8 mouse cellular contexts compared by ENCODE assay signal in the genomic region with DNA sequence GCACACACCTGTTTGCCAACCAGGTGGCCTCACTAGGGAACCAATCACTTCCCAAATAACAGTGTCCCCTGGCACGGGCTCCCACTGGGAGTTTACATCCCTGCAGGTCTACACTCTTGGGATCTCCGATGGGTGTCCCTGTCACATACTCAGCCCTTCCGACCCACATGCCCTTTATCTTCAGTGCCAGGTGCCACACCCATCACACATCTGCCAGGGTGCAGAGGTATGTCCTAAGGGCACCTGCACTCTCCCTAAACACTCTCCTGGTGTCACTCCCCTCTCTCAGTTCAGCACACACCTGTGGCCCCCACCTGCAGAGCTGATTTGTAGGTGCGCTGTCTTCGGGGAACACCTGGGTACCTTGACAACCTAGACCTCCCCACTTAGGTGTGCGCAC. TPM values are rescaled to one million over a fixed set of nuclear protein-coding genes. Genes with fewer than 3 reads are reported as not detected.
DNase-seq lines count a peak whose midpoint lies in the region; ATAC-seq and TF ChIP-seq lines count a peak whose summit lies in the region.

No protein-coding gene starts in this region.

- H3K9ac ChIP-seq in hindbrain, embryonic 14.5 days, result peak overlapping the region; percentile 54
- no peak overlapping the region; the same call in 1 of the 2 replicates for H3K9ac ChIP-seq in midbrain, embryonic 15.5 days

- H3K27ac ChIP-seq in kidney, adult 2 months (ENCODE audit: insufficient read depth, low read depth, low read length), result peak overlapping the region; percentile 32
- peak overlapping the region; percentile 82 for H3K27ac ChIP-seq in cortical plate, adult 2 months (ENCODE audit: insufficient read depth, low read length)
- no peak overlapping the region for H3K27ac ChIP-seq in hindbrain, embryonic 14.5 days
- H3K27ac ChIP-seq in midbrain, embryonic 15.5 days, result no peak overlapping the region

- H3K36me3 ChIP-seq in kidney, adult 2 months (ENCODE audit: control insufficient read depth, insufficient read depth, low read length), result no peaks in the 10 kb centered on the region
- H3K36me3 ChIP-seq in hindbrain, embryonic 14.5 days (replicated peaks; ENCODE audit: control insufficient read depth, insufficient read depth), result no peaks in the 10 kb centered on the region
- no peaks in the 10 kb centered on the region for H3K36me3 ChIP-seq in midbrain, embryonic 15.5 days (replicated peaks)

- 47% methylated on average over 6 of the region's 6 CpGs for WGBS in kidney, adult 2 months
- 48% methylated on average over 6 of the region's 6 CpGs for WGBS in hindbrain, embryonic 14.5 days
- WGBS in midbrain, embryonic 15.5 days, result 45% methylated on average over 6 of the region's 6 CpGs

- H3K4me2 ChIP-seq in hindbrain, embryonic 14.5 days (replicated peaks), result peak overlapping the region; percentile 84
- H3K4me2 ChIP-seq in midbrain, embryonic 15.5 days, result peak overlapping the region; percentile 88

- no peaks in the 10 kb centered on the region for H3K9me3 ChIP-seq in hindbrain, embryonic 14.5 days (ENCODE audit: control insufficient read depth, low read length)
- no peaks in the 10 kb centered on the region for H3K9me3 ChIP-seq in midbrain, embryonic 15.5 days

- H3K4me3 ChIP-seq in kidney, adult 2 months (ENCODE audit: insufficient read depth, low read depth, low read length), result peak overlapping the region; percentile 64
- peak overlapping the region; percentile 81 for H3K4me3 ChIP-seq in cortical plate, adult 2 months (ENCODE audit: insufficient read depth, low read length)
- peak overlapping the region; percentile 47 for H3K4me3 ChIP-seq in hindbrain, embryonic 14.5 days (replicated peaks; ENCODE audit: low read length)
- H3K4me3 ChIP-seq in midbrain, embryonic 15.5 days, result peak overlapping the region; percentile 51

- H3K27me3 ChIP-seq in kidney, adult 2 months (replicated peaks; ENCODE audit: control insufficient read depth, insufficient read depth, low read length), result no peaks in the 10 kb centered on the region
- H3K27me3 ChIP-seq in hindbrain, embryonic 14.5 days (ENCODE audit: control insufficient read depth, insufficient read depth, low read length), result peaks cover 38% of the 10 kb centered on the region
- peaks cover 47% of the 10 kb centered on the region for H3K27me3 ChIP-seq in midbrain, embryonic 15.5 days (replicated peaks)

- no peak for DNase-seq in kidney, adult 2 months
- no peak for DNase-seq in kidney, postnatal 25 days
- no peak for DNase-seq in hindbrain, embryonic 14.5 days (ENCODE audit: low spot score)
- DNase-seq in urinary bladder, postnatal 4 days (ENCODE audit: low spot score in 2 of 2), result no peak
- no peak for DNase-seq in kidney, postnatal 36 days

- ATAC-seq in hindbrain, embryonic 14.5 days (ENCODE audit: low FRiP score), result no peak
- no peak for ATAC-seq in midbrain, embryonic 15.5 days (replicated peaks)
- no peak for ATAC-seq in frontal cortex, adult (ENCODE audit: low TSS enrichment)

- TF ChIP-seq POLR2A in kidney, adult 2 months (IDR thresholded peaks at IDR 0.05; ENCODE audit: low read depth, low read length), result no peak
- TF ChIP-seq POLR2A in cortical plate, adult 2 months (IDR thresholded peaks at IDR 0.05; ENCODE audit: extremely low read depth, insufficient read depth, low read length), result no peak

- no peak for TF ChIP-seq CTCF in kidney, adult 2 months (conservative IDR thresholded peaks at IDR 0.05; ENCODE audit: insufficient read depth, insufficient read length, low read depth, low read length)
- no peak for TF ChIP-seq CTCF in cortical plate, adult 2 months (IDR thresholded peaks at IDR 0.05; ENCODE audit: extremely low read depth, insufficient read depth, low read length)

- peaks cover 4% of the 10 kb centered on the region; the same call in 1 of the 2 replicates for H3K4me1 ChIP-seq in kidney, adult 2 months (ENCODE audit: control insufficient read depth, insufficient read depth, low read length)
- peaks cover 9% of the 10 kb centered on the region for H3K4me1 ChIP-seq in cortical plate, adult 2 months (ENCODE audit: control insufficient read depth, insufficient read depth, low read length)
- H3K4me1 ChIP-seq in hindbrain, embryonic 14.5 days (replicated peaks; ENCODE audit: control insufficient read depth, insufficient read depth, low read length), result peaks cover 7% of the 10 kb centered on the region; the same call in 1 of the 2 replicates
- H3K4me1 ChIP-seq in midbrain, embryonic 15.5 days, result peaks cover 21% of the 10 kb centered on the region

RNA-seq across cellular contexts. Expression of a gene that starts 1.8 kb away (rescaled TPM):
- polyA plus RNA-seq in kidney, adult 2 months (2012; rRNA removed), result 54.2 and 60.2 TPM in 2 replicates
- polyA plus RNA-seq in cortical plate, adult 2 months (2012; rRNA removed), result 103 and 115 TPM in 2 replicates
- 11.6 and 14.7 TPM in 2 replicates for polyA plus RNA-seq in hindbrain, embryonic 14.5 days (2014; fragmentation: Nextera tagmentation; extraction: Ambion mirVana)
- 8.0 and 8.3 TPM in 2 replicates for polyA plus RNA-seq in midbrain, embryonic 15.5 days (2015; fragmentation: Nextera tagmentation; extraction: Ambion mirVana)

RNA-seq across cellular contexts. Expression of a gene that starts 48.2 kb away (rescaled TPM):
- polyA plus RNA-seq in kidney, adult 2 months (2012; rRNA removed), result not detected in 2 replicates
- polyA plus RNA-seq in cortical plate, adult 2 months (2012; rRNA removed), result not detected in 2 replicates
- not detected in 2 replicates for polyA plus RNA-seq in hindbrain, embryonic 14.5 days (2014; fragmentation: Nextera tagmentation; extraction: Ambion mirVana)
- polyA plus RNA-seq in midbrain, embryonic 15.5 days (2015; fragmentation: Nextera tagmentation; extraction: Ambion mirVana), result not detected in 2 replicates

Comparison
In these comparisons a context has a peak if more than half of its experiments do, and no peak if none do; other contexts are left out.
1. H3K27ac ChIP-seq: peak in kidney, adult 2 months (single experiment) and cortical plate, adult 2 months (single experiment); none in hindbrain, embryonic 14.5 days (single experiment) and midbrain, embryonic 15.5 days (single experiment).
2. Peak in every context shown above with its lines, with median percentiles within 50 percentile points of each other: H3K4me3 ChIP-seq.